Mouse (Mus musculus): Measurements from ENCODE around the gene Smim17.

DNA sequence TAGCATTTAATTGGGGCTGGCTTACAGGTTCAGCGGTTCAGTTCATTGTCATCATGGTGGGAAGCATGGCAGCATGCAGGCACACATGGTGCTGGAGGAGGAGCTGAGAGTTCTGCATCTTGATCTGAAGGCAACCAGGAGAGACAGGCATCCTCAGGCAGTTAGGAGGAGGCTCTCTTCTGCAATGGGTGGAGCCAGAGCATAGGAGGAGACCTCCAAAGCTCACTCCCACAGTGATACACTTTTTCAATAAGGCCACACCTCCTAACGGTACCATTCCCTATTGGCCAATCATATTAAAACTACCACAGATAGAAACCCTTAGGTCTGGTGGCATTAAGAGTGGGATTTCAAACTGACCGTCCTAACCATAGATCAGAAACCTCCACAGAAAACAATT, 29.1 kb upstream of the Smim17 start:
- no peak for TF ChIP-seq CTCF (IDR thresholded peaks at IDR 0.05; ENCODE audit: low read depth)
- TF ChIP-seq EP300 (IDR thresholded peaks at IDR 0.05; ENCODE audit: low read depth) = no peak

Data from liver, postnatal 0 days (tissue).